Mouse (Mus musculus): Measurements from ENCODE around the gene 5830473C10Rik.
A peak's percentile ranks its signal among the peaks of the same experiment; 100 is the strongest.
"Not testable (repeated sequence)": the region's sequence is repeated elsewhere in the genome, so short reads cannot be mapped to it uniquely, and the experiment has no call there.

5830473C10Rik gene

GRCm38 (mm10) chr5:90594945-90595344 lies 34.0 kb downstream of the 5830473C10Rik start:
- no peak for DNase-seq (ENCODE audit: low spot score in 2 of 2)

GRCm38 (mm10) chr5:90596155-90596554 lies 35.2 kb downstream of the 5830473C10Rik start:
- DNase-seq (ENCODE audit: low spot score in 2 of 2), result no peak

- DNase-seq (ENCODE audit: low spot score in 2 of 2), result peak in 1 of 2 experiments; percentile 29
Observed at GRCm38 (mm10) chr5:90601469-90601868, 40.6 kb downstream of the 5830473C10Rik start.

- no peak for DNase-seq (ENCODE audit: low spot score in 2 of 2)
Observed at GRCm38 (mm10) chr5:90603407-90603923, 42.6 kb downstream of the 5830473C10Rik start.

GRCm38 (mm10) chr5:90608906-90609305 lies 48.0 kb downstream of the 5830473C10Rik start:
- DNase-seq (ENCODE audit: low spot score in 2 of 2), result no peak

GRCm38 (mm10) chr5:90611388-90611787 lies 50.5 kb downstream of the 5830473C10Rik start:
- no peak for DNase-seq (ENCODE audit: low spot score in 2 of 2)

- no peak for DNase-seq (ENCODE audit: low spot score in 2 of 2)
Observed at GRCm38 (mm10) chr5:90611996-90612611, 51.2 kb downstream of the 5830473C10Rik start.

GRCm38 (mm10) chr5:90612751-90613150 lies 51.8 kb downstream of the 5830473C10Rik start:
- DNase-seq (ENCODE audit: low spot score in 2 of 2), result not testable (repeated sequence)

- DNase-seq (ENCODE audit: low spot score in 2 of 2), result no peak
Observed at GRCm38 (mm10) chr5:90617859-90618258, 57.0 kb downstream of the 5830473C10Rik start.

- DNase-seq (ENCODE audit: low spot score in 2 of 2), result no peak
Observed at GRCm38 (mm10) chr5:90621316-90621715, 60.4 kb downstream of the 5830473C10Rik start.

- no peak for DNase-seq (ENCODE audit: low spot score in 2 of 2)
Observed at GRCm38 (mm10) chr5:90621726-90622125, 60.8 kb downstream of the 5830473C10Rik start.

GRCm38 (mm10) chr5:90623209-90623608 lies 62.3 kb downstream of the 5830473C10Rik start:
- no peak for DNase-seq (ENCODE audit: low spot score in 2 of 2)

- no peak for DNase-seq (ENCODE audit: low spot score in 2 of 2)
Observed at GRCm38 (mm10) chr5:90624708-90625425, 64.0 kb downstream of the 5830473C10Rik start.

GRCm38 (mm10) chr5:90627423-90627822 lies 66.5 kb downstream of the 5830473C10Rik start:
- no peak for DNase-seq (ENCODE audit: low spot score in 2 of 2)

GRCm38 (mm10) chr5:90628011-90628410 lies 67.1 kb downstream of the 5830473C10Rik start:
- no peak for DNase-seq (ENCODE audit: low spot score in 2 of 2)

- DNase-seq (ENCODE audit: low spot score in 2 of 2), result no peak
Observed at GRCm38 (mm10) chr5:90628530-90628929, 67.6 kb downstream of the 5830473C10Rik start.

- no peak for DNase-seq (ENCODE audit: low spot score in 2 of 2)
Observed at GRCm38 (mm10) chr5:90634885-90635284, 74.0 kb downstream of the 5830473C10Rik start.

GRCm38 (mm10) chr5:90640286-90641217 lies 79.6 kb downstream of the 5830473C10Rik start, which contains the start of gene Rassf6:
Gene Rassf6 (minus strand): TSS chr5:90640657.
- DNase-seq (ENCODE audit: low spot score in 2 of 2), result no peak

GRCm38 (mm10) chr5:90641218-90641610 lies 80.3 kb downstream of the 5830473C10Rik start:
- DNase-seq (ENCODE audit: low spot score in 2 of 2), result no peak

GRCm38 (mm10) chr5:90645579-90645978 lies 84.7 kb downstream of the 5830473C10Rik start:
- DNase-seq (ENCODE audit: low spot score in 2 of 2), result no peak

- DNase-seq (ENCODE audit: low spot score in 2 of 2), result no peak
Observed at GRCm38 (mm10) chr5:90646398-90646797, 85.5 kb downstream of the 5830473C10Rik start.

All from frontal cortex, postnatal 25 days (tissue).